Mouse (Mus musculus): ENCODE measurements at regions not wholly inside any gene's neighbourhood (a gene's known extent, or its start where the extent isn't known, plus 50 kb on each side); places are given as distances from the start of the nearest gene placed in this dataset.
A peak's percentile ranks its signal among the peaks of the same experiment; 100 is the strongest.

DNA sequence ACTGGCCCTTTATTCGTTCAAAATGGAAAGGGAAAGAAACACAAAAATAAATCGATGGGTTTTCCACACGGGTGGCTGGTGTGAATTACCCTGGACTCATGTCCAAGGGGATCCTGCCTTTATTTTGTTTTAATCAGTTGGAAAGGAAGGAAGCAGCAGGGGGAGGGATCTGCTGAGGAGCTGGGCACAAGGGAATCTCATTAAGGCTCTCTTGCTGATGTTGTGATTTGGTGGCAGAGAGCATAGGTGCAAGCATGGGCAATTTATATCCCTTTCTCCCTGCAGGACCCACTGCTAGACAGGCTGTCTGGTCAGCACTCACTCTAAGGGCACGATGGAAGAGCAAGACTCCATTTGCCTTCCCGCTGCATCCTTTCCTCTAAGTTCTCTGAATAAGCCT is 469.2 kb downstream of the Epha7 start:
- Histone ChIP-seq H3K36me3 (ENCODE audit: control insufficient read depth, insufficient read depth, low read length) (no peaks in the 10 kb centered on the region), H3K27ac (ENCODE audit: low read depth, low read length) (no peak overlapping the region), H3K27me3 (replicated peaks; ENCODE audit: control insufficient read depth, insufficient read depth, low read length) (no peaks in the 10 kb centered on the region), H3K4me2 (ENCODE audit: low read length) (no peak overlapping the region), H3K4me1 (ENCODE audit: control insufficient read depth, insufficient read depth, low read depth, low read length) (no peaks in the 10 kb centered on the region; the same call in 1 of the 2 replicates), H3K4me3 (ENCODE audit: low read length) (no peak overlapping the region), H3K9me3 (ENCODE audit: control insufficient read depth, low read length) (no peaks in the 10 kb centered on the region), H3K9ac (ENCODE audit: low read depth, low read length) (no peak overlapping the region)
- 0 out of 2 replicates have a peak, but pooled peaks have one; percentile 14 for ATAC-seq
- 32% methylated on average over 5 of the region's 5 CpGs for WGBS

- 56% methylated on average over 1 of the region's 1 CpGs for WGBS
- Histone ChIP-seq H3K27me3 (replicated peaks; ENCODE audit: control insufficient read depth, insufficient read depth, low read length) (no peaks in the 10 kb centered on the region), H3K4me2 (ENCODE audit: low read length) (no peak overlapping the region), H3K27ac (ENCODE audit: low read depth, low read length) (no peak overlapping the region), H3K36me3 (ENCODE audit: control insufficient read depth, insufficient read depth, low read length) (no peaks in the 10 kb centered on the region), H3K9me3 (ENCODE audit: control insufficient read depth, low read length) (no peaks in the 10 kb centered on the region), H3K4me1 (ENCODE audit: control insufficient read depth, insufficient read depth, low read depth, low read length) (no peaks in the 10 kb centered on the region), H3K9ac (ENCODE audit: low read depth, low read length) (no peak overlapping the region), H3K4me3 (ENCODE audit: low read length) (no peak overlapping the region)
- no peak for ATAC-seq
These were observed 488.4 kb downstream of the Epha7 start for GRCm38 (mm10) chr4:29301348-29301747.

GRCm38 (mm10) chr4:29303951-29304350 is 491.0 kb downstream of the Epha7 start:
- Histone ChIP-seq H3K9ac (ENCODE audit: low read depth, low read length) (no peak overlapping the region), H3K4me3 (ENCODE audit: low read length) (no peak overlapping the region), H3K4me2 (ENCODE audit: low read length) (no peak overlapping the region), H3K4me1 (ENCODE audit: control insufficient read depth, insufficient read depth, low read depth, low read length) (no peaks in the 10 kb centered on the region), H3K27ac (ENCODE audit: low read depth, low read length) (no peak overlapping the region), H3K36me3 (ENCODE audit: control insufficient read depth, insufficient read depth, low read length) (no peaks in the 10 kb centered on the region), H3K27me3 (replicated peaks; ENCODE audit: control insufficient read depth, insufficient read depth, low read length) (no peaks in the 10 kb centered on the region), H3K9me3 (ENCODE audit: control insufficient read depth, low read length) (no peaks in the 10 kb centered on the region)
- no peak for ATAC-seq

- Histone ChIP-seq H3K9me3 (ENCODE audit: control insufficient read depth, low read length) (no peaks in the 10 kb centered on the region), H3K4me1 (ENCODE audit: control insufficient read depth, insufficient read depth, low read depth, low read length) (no peaks in the 10 kb centered on the region), H3K36me3 (ENCODE audit: control insufficient read depth, insufficient read depth, low read length) (no peaks in the 10 kb centered on the region), H3K4me2 (ENCODE audit: low read length) (no peak overlapping the region), H3K27me3 (replicated peaks; ENCODE audit: control insufficient read depth, insufficient read depth, low read length) (no peaks in the 10 kb centered on the region), H3K4me3 (ENCODE audit: low read length) (no peak overlapping the region), H3K9ac (ENCODE audit: low read depth, low read length) (no peak overlapping the region), H3K27ac (ENCODE audit: low read depth, low read length) (no peak overlapping the region)
- WGBS: 86% methylated on average over 1 of the region's 1 CpGs
- ATAC-seq: no peak
These were observed 494.3 kb downstream of the Epha7 start for GRCm38 (mm10) chr4:29307245-29307644.

DNA sequence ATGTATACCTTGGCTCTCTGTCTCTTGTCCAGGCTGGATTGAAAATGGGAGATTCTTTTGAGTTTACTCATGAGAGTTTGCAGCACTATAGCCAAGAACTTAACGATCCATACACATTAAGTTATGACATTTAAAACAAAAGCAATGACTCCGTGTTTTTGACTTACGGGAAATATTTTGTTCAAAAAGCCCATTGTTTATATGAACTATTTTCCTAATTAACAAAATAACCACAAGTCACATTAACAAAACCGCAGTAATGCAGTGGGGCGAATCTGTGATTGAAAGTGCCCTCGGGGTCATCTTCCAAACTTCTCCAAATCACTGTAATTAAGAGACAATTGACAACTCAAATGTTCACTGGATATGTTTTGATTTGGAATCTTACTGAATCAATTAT is 511.0 kb downstream of the Epha7 start:
- Histone ChIP-seq H3K27ac (ENCODE audit: low read depth, low read length) (no peak overlapping the region), H3K9me3 (ENCODE audit: control insufficient read depth, low read length) (no peaks in the 10 kb centered on the region), H3K36me3 (ENCODE audit: control insufficient read depth, insufficient read depth, low read length) (no peaks in the 10 kb centered on the region), H3K4me3 (ENCODE audit: low read length) (no peak overlapping the region), H3K4me2 (ENCODE audit: low read length) (no peak overlapping the region), H3K27me3 (replicated peaks; ENCODE audit: control insufficient read depth, insufficient read depth, low read length) (no peaks in the 10 kb centered on the region), H3K9ac (ENCODE audit: low read depth, low read length) (no peak overlapping the region), H3K4me1 (ENCODE audit: control insufficient read depth, insufficient read depth, low read depth, low read length) (no peaks in the 10 kb centered on the region)
- WGBS: 88% methylated on average over 6 of the region's 6 CpGs
- ATAC-seq: no peak

DNA sequence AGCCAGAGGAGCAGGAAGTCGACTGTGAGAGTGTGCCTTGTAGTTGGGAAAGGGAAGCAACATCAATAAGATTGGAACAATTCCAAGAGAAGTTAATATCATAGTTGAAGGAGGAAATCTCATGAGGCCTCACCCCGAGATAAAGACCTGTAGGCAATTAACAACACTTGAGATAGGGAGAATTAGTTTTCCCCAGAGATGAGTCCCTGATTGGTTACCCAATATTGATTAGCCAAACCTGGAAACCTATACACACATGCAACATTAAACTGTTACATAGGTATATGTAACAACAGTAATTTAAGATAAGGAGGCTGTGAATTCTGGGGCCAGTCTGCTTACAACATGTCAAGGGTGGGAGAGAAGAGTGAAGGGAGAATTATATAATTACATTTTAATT is 516.2 kb downstream of the Epha7 start:
- WGBS: 71% methylated on average over 2 of the region's 2 CpGs
- Histone ChIP-seq H3K9ac (ENCODE audit: low read depth, low read length) (no peak overlapping the region), H3K4me2 (ENCODE audit: low read length) (no peak overlapping the region), H3K27me3 (replicated peaks; ENCODE audit: control insufficient read depth, insufficient read depth, low read length) (no peaks in the 10 kb centered on the region), H3K36me3 (ENCODE audit: control insufficient read depth, insufficient read depth, low read length) (no peaks in the 10 kb centered on the region), H3K4me1 (ENCODE audit: control insufficient read depth, insufficient read depth, low read depth, low read length) (no peaks in the 10 kb centered on the region), H3K9me3 (ENCODE audit: control insufficient read depth, low read length) (no peaks in the 10 kb centered on the region), H3K27ac (ENCODE audit: low read depth, low read length) (no peak overlapping the region), H3K4me3 (ENCODE audit: low read length) (no peak overlapping the region)
- no peak for ATAC-seq

- Histone ChIP-seq H3K27ac (ENCODE audit: low read depth, low read length) (no peak overlapping the region), H3K9ac (ENCODE audit: low read depth, low read length) (no peak overlapping the region), H3K36me3 (ENCODE audit: control insufficient read depth, insufficient read depth, low read length) (no peaks in the 10 kb centered on the region), H3K4me1 (ENCODE audit: control insufficient read depth, insufficient read depth, low read depth, low read length) (no peaks in the 10 kb centered on the region), H3K27me3 (replicated peaks; ENCODE audit: control insufficient read depth, insufficient read depth, low read length) (no peaks in the 10 kb centered on the region), H3K4me3 (ENCODE audit: low read length) (no peak overlapping the region), H3K9me3 (ENCODE audit: control insufficient read depth, low read length) (no peaks in the 10 kb centered on the region), H3K4me2 (ENCODE audit: low read length) (no peak overlapping the region)
- 75% methylated on average over 2 of the region's 2 CpGs for WGBS
- no peak for ATAC-seq
These were observed 518.8 kb downstream of the Epha7 start for GRCm38 (mm10) chr4:29331747-29332146.

DNA sequence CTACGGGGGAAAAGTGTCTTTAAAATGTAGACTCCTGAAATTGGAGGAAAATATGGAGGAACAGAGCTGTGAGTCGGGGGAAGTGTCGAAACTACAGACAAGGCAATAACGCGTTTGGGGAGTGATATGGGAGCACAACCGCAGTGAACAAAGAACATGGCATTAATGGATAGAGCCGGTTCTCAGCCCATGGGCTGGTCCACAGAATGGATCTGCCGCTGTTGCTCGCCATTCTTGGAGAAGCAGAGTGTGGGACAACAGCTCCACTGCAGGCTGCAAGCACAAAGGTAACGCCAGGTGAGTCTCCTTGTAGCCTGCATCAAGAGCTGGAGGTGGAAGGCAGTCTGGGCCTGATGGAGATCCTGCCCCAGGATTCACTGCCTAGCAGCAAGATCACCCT is 524.3 kb downstream of the Epha7 start:
- H3K9ac ChIP-seq (ENCODE audit: low read depth, low read length): no peak overlapping the region
- H3K4me2 ChIP-seq (ENCODE audit: low read length): no peak overlapping the region
- no peaks in the 10 kb centered on the region for H3K36me3 ChIP-seq (ENCODE audit: control insufficient read depth, insufficient read depth, low read length)
- no peaks in the 10 kb centered on the region for H3K9me3 ChIP-seq (ENCODE audit: control insufficient read depth, low read length)
- WGBS: 91% methylated on average over 10 of the region's 10 CpGs
- H3K27ac ChIP-seq (ENCODE audit: low read depth, low read length): no peak overlapping the region
- no peaks in the 10 kb centered on the region for H3K27me3 ChIP-seq (replicated peaks; ENCODE audit: control insufficient read depth, insufficient read depth, low read length)
- ATAC-seq: no peak
- H3K4me1 ChIP-seq (ENCODE audit: control insufficient read depth, insufficient read depth, low read depth, low read length): no peaks in the 10 kb centered on the region
- no peak overlapping the region for H3K4me3 ChIP-seq (ENCODE audit: low read length)

- Histone ChIP-seq H3K27me3 (replicated peaks; ENCODE audit: control insufficient read depth, insufficient read depth, low read length) (no peaks in the 10 kb centered on the region), H3K9me3 (ENCODE audit: control insufficient read depth, low read length) (no peaks in the 10 kb centered on the region), H3K9ac (ENCODE audit: low read depth, low read length) (no peak overlapping the region), H3K27ac (ENCODE audit: low read depth, low read length) (no peak overlapping the region), H3K36me3 (ENCODE audit: control insufficient read depth, insufficient read depth, low read length) (no peaks in the 10 kb centered on the region), H3K4me2 (ENCODE audit: low read length) (no peak overlapping the region), H3K4me3 (ENCODE audit: low read length) (no peak overlapping the region), H3K4me1 (ENCODE audit: control insufficient read depth, insufficient read depth, low read depth, low read length) (no peaks in the 10 kb centered on the region)
- ATAC-seq: no peak
- WGBS: 76% methylated on average over 1 of the region's 1 CpGs
These were observed 549.3 kb downstream of the Epha7 start for GRCm38 (mm10) chr4:29362191-29362590.

GRCm38 (mm10) chr4:29389282-29389681 is 576.4 kb downstream of the Epha7 start:
- Histone ChIP-seq H3K27me3 (replicated peaks; ENCODE audit: control insufficient read depth, insufficient read depth, low read length) (no peaks in the 10 kb centered on the region), H3K4me2 (ENCODE audit: low read length) (no peak overlapping the region), H3K27ac (ENCODE audit: low read depth, low read length) (no peak overlapping the region), H3K9me3 (ENCODE audit: control insufficient read depth, low read length) (no peaks in the 10 kb centered on the region), H3K4me1 (ENCODE audit: control insufficient read depth, insufficient read depth, low read depth, low read length) (no peaks in the 10 kb centered on the region), H3K36me3 (ENCODE audit: control insufficient read depth, insufficient read depth, low read length) (no peaks in the 10 kb centered on the region), H3K9ac (ENCODE audit: low read depth, low read length) (no peak overlapping the region), H3K4me3 (ENCODE audit: low read length) (no peak overlapping the region)
- ATAC-seq: no peak
- WGBS: 86% methylated on average over 1 of the region's 1 CpGs
